Mouse (Mus musculus) NIH3T3 (cell line): Measurements from ENCODE around the gene Dact2.
A peak's percentile ranks its signal among the peaks of the same experiment; 100 is the strongest.

Experiments
- DNase-seq: peaks from one replicate; pipeline ENCODE4 v3.0.0-alpha.2; 2012; ENCODE audit warnings: low read depth

Gene Dact2

GRCm38 (mm10) chr17:14212796-14213195 lies 8.7 kb upstream of the Dact2 start:
- no peak for DNase-seq

GRCm38 (mm10) chr17:14207093-14207561 lies 3.0 kb upstream of the Dact2 start:
- DNase-seq = peak; percentile 58

GRCm38 (mm10) chr17:14206062-14206461 lies 2.0 kb upstream of the Dact2 start:
- peak; percentile 94 for DNase-seq

GRCm38 (mm10) chr17:14205236-14205635 lies 1.1 kb upstream of the Dact2 start:
- DNase-seq = peak; percentile 18

GRCm38 (mm10) chr17:14203121-14203941 lies 773 bp downstream of the Dact2 start:
- no peak for DNase-seq

GRCm38 (mm10) chr17:14202291-14203030 lies 1.6 kb downstream of the Dact2 start:
- no peak for DNase-seq

- peak; percentile 38 for DNase-seq
Measured at GRCm38 (mm10) chr17:14201281-14201787, 2.8 kb downstream of the Dact2 start.

GRCm38 (mm10) chr17:14200206-14200605 lies 3.9 kb downstream of the Dact2 start:
- no peak for DNase-seq

GRCm38 (mm10) chr17:14199621-14200020 lies 4.5 kb downstream of the Dact2 start:
- peak; percentile 68 for DNase-seq

GRCm38 (mm10) chr17:14192924-14193323 lies 11.2 kb downstream of the Dact2 start:
- no peak for DNase-seq

GRCm38 (mm10) chr17:14192432-14192831 lies 11.7 kb downstream of the Dact2 start:
- no peak for DNase-seq

GRCm38 (mm10) chr17:14188455-14188854 lies 15.6 kb downstream of the Dact2 start:
- peak; percentile 37 for DNase-seq

- peak; percentile 22 for DNase-seq
Measured at GRCm38 (mm10) chr17:14187096-14187495, 17.0 kb downstream of the Dact2 start.

- no peak for DNase-seq
Measured at GRCm38 (mm10) chr17:14186176-14186575, 17.9 kb downstream of the Dact2 start.

GRCm38 (mm10) chr17:14184192-14184814 lies 19.8 kb downstream of the Dact2 start:
- peak; percentile 52 for DNase-seq

- peak; percentile 73 for DNase-seq
Measured at GRCm38 (mm10) chr17:14183717-14184116, 20.4 kb downstream of the Dact2 start.

GRCm38 (mm10) chr17:14182860-14183259 lies 21.2 kb downstream of the Dact2 start:
- DNase-seq = no peak

- DNase-seq = no peak
Measured at GRCm38 (mm10) chr17:14178911-14179310, 25.2 kb downstream of the Dact2 start.

GRCm38 (mm10) chr17:14178475-14178874 lies 25.6 kb downstream of the Dact2 start:
- DNase-seq = no peak

GRCm38 (mm10) chr17:14178049-14178448 lies 26.1 kb downstream of the Dact2 start:
- no peak for DNase-seq

GRCm38 (mm10) chr17:14177018-14177417 lies 27.1 kb downstream of the Dact2 start:
- DNase-seq = no peak

GRCm38 (mm10) chr17:14175704-14176103 lies 28.4 kb downstream of the Dact2 start:
- DNase-seq = no peak
